Mouse (Mus musculus) gastrocnemius, adult 18-20 months (tissue): Measurements from ENCODE around the gene Olfr414. TPM values are rescaled to one million over a fixed set of nuclear protein-coding genes. Genes with fewer than 3 reads are reported as not detected.
A peak's percentile ranks its signal among the peaks of the same experiment; 100 is the strongest.

Experiments used
- DNase-seq: peaks from one replicate; pipeline ENCODE4 v3.0.0; 2021; ENCODE audit warnings: low spot score
- long read RNA-seq, 2 experiments: library from polyadenylated mRNA; stranded (forward); transcript quantifications; one replicate each; pipeline ENCODE4 v2.0.0; 2021
- total RNA-seq, 2 experiments: library from RNA; stranded (reverse); gene quantifications; 2 replicates each; pipeline ENCODE4 v1.2.3; 2021

Gene Olfr414
- not detected for total RNA-seq
- long read RNA-seq, experiment 1: 0 reads
- long read RNA-seq, experiment 2: 0 reads

DNA sequence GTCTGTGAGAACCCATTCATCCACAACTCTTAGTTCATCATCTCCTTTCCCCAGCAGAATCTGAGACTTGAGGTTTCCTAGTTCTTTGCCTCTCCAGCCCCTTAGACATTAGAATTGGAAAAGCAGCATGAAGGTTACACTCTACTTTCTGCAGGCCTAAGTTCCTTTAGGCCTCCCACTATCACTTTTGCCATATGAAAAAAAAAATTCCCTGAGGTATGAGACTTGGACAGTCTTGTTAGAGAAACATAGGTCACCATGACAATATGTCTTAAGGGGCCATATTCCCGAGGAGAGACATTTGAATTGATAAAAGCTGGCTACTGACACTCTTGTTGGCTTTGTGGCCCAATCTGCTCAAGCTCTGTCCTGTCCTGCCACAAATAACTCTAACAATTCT, at the start of gene Olfr414:
Olfr414 (plus strand) TSS at position 301 of the 400 bp plus-strand sequence.
- DNase-seq: no peak

DNA sequence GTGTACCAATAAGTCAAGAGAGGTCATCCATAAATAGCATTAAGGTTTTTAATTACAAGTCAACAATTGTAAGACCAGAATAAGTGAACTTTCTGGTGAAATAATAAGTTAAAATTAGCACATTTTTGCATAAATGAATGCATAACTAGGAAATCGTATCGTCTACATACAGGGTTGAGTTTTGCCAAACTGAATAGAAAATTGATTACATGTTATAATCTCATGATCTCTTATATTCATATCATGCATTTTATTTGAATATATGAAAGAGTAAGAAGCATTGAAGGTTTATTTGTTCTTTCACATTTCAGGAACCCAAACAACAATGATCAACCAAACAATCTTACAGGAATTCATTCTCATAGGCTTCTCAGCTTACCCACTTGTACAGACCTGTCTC, 33.1 kb upstream of the Olfr414 start, which contains the start of gene Olfr248:
Olfr248 (plus strand) TSS at position 301 of the 400 bp plus-strand sequence.
- DNase-seq: no peak

DNA sequence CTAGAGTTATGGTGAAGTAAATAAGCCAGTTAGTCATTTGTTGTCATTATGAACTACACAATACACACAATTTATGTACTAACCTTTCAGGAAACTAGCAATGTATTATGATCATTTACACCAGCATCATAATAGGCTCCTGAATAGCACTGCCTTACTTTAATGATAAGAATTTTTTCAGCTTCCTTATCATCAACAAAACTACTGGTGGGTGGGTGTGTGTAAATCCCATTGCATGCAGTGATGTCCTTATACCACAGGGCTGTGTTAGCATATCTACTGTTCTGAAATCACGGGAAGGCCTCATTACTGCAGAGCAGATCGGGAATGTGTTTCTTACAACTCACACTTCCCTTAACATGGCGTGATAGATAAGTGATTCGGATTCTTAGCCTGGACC, 905 bp upstream of the Olfr414 start:
- DNase-seq: no peak

DNA sequence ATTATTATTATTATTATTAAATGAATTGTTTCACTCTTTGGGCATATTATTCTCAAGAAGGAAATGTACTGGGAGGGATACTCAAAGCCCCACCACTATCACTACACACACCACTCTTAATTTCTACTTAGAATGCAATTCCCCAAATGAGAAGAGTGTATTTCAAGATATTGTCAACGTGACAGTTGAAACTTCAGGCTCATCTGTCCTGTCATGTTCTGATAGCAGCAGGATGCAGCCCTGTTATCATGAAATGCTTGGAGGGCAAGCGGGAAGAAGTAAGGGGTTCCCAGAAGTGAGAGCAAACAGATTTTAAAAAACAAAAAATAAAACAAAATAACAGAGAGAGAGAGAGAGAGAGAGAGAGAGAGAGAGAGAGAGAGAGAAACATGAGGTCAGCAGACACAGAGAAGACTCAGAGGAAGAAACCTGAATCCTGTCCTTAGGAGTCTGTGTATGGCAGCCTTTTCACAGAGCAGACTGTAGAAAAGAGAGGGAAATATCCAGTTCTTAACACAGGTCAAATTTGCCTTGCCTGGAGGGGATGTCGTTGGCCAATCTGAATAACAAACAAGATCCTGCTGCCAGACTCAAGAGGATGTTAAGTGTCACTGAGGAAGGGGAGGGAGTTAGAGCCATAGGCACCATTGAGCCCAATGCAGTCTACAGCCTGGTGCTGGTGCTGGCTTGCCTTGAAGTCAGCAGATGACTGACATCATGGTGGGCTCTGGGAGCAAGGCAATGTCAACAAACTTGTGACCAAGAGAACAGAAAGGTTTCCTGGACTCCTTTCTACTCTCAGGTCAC, 2.5 kb downstream of the Olfr414 start:
- no peak for DNase-seq

DNA sequence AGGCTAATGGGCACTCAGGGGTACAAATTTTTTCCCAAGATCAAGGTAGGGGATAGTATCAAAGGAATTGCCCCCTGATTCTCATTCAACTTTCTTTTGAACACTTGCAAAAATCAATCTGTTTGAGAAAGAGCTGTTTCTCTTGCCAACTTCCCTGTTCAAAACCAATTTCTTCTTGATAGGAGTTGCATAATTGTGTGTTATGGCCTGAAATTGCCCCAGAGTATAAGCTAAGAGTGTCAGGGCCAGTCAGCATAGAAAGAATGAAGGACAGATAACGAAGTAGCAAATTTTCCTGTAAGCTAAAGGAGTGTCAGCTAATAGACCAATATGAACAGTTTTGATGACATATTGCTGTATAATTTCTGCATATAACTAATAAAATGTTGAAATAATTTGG, 3.5 kb downstream of the Olfr414 start:
- no peak for DNase-seq

DNA sequence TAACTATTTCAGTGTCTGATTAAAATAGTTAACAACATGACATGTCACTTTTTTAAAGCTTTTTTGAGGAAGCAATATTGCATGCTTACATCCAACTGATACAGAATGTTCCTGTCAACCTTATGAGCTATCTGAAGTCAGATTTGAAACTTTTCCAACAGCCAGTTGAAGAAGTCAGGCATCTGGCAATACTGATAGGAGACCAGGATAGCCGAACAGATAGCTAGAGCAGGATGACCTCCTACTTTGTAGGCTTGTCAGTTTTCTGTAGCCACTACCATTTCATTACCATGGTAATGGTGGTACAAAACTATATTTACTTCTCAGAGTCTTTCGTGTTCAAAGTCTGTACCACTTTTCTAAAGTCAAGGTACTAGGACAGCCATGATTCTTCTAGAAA, 4.5 kb downstream of the Olfr414 start:
- DNase-seq: no peak

DNA sequence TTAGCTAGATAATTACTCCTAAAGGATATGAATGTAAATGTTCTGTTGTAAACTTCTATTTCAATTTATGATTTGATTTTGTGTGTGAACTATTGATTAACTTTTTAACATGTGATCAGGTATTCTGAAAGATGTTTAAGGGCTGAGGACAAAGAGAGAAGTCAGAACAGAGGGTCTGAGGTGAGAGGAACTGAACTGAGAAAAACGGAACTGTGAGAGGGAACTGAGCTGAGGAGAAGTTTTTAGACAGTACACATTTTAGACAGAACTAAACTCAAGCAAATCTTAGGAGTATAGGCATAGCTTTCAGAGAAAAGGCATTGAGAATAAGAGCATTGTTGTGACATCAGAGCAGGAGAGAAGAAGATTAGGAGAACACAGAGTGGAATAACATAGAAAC, 10.3 kb downstream of the Olfr414 start:
- DNase-seq: no peak

DNA sequence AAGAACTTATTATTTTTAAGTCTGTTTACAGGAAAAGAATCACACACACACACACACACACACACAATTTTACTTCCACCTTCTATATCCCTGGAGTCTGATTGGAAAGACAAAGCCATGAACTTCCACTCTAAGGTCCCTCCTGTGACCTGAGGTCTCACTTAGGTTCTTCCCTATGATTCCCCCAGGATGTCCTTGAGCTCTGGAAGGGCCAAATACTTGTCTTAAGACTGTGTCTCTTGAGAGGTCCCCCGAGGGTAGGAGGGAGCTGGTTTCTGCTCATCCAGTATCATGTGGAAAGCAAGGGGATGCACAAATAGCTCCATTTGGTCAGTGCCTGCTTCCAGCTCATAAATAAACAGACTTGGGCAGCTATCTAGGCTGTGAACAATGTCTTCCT, 17.9 kb downstream of the Olfr414 start, which contains the start of gene Olfr220:
Olfr220 (plus strand) TSS at position 301 of the 400 bp plus-strand sequence.
- no peak for DNase-seq

DNA sequence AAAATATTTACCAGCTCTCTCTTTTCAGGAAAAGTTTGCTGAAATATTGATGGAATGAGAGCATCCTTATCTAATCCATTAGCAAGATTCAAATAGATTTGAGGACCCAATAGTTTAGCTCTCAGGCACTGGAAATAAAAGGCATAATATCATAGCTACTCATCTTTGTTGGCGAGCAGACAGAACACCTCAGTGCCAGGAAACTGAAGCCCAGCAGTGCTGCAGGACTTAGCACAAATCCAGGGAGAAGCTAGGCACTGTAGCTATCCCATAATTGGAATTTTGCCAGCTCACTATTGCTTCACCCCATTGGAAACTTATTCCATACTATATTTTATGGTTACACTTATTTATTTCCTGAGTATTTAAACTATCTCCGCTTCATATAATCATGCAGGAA, 31.2 kb downstream of the Olfr414 start:
- no peak for DNase-seq

DNA sequence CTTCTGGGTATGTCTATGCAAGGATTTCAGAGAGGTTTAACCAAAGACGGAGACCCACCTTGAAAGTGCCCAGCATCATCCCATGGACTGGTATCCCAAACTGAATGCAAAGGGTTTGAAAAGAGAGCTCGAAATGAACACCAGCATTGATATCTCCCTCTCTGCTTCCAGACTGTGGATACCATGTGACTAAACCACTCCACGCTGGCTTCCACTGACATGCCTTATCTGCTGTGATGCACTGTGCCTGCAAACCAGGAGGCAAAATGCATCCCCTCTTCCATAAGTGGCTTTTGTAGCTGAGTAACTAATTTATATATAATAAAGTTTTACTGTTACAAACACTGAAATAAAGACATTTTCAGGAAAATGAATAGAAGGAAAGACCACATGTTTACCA, 41.5 kb downstream of the Olfr414 start:
- no peak for DNase-seq

DNA sequence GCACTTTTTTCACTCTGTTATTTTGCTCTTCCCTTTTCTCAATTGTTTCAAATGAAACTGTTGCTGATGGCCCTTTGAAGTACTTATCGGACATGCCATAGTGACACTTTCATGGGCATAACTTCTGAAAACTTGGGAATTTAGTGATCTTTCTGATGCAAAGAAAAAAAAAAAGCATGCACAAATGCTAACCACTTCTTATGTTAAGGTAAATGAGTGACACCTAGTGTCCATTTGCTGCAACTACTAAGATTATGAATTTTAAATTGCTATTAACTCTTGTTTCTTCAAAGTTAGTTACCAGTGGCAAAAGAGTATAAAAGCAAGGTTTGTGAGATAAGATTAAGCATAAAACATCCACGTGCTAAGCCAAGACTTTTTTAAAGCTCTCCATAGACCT, 42.4 kb downstream of the Olfr414 start:
- no peak for DNase-seq

DNA sequence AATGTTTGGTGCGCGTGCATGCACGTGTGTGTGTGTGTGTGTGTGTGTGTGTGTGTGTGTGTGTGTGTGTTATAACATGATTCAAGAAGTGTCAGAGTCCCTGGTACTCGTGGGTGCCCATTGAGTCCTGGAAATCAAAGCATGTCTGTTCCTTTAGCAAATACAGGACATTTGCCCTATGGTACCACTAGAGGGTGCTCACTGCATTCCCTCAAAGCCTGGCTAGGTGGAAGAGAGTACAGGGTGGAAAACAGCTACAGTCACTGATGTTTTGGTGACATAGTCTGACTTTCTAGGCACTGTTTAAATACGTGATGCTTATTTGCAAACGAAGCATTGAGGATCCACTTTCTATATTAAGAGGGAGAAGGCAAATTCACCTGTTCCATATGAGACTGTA, 45.9 kb downstream of the Olfr414 start:
- DNase-seq: peak; percentile 11

DNA sequence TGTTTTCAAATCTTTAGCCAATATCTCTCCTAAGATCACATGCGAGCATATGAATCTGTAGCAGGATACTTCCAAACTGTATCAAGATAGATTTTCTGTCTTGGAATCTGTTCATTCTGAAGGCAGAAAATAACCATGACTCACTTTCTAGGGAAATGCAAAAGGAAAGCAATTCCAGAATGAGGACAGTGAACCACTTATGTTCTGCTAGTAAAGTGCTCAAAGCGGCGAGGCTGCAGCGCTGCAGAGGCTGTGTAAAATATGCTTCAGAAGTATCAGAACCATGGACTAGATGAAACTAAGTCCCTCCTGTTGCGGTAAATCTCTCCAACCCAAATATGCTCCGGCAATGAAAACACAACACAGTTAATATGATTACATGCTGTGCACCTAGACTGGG, 58.7 kb downstream of the Olfr414 start:
- no peak for DNase-seq

Other genes with a start within 250 kb of the Olfr414 start
- not detected for gene Olfr419, start 172.0 kb upstream of the Olfr414 start, total RNA-seq
- not detected for gene Mptx1, start 93.5 kb upstream of the Olfr414 start, total RNA-seq
- gene Olfr417, start 58.9 kb upstream of the Olfr414 start, total RNA-seq: not detected
- not detected for gene Olfr248, start 33.0 kb upstream of the Olfr414 start, total RNA-seq
- not detected for gene Olfr220, start 18.0 kb downstream of the Olfr414 start, total RNA-seq
- under 1 TPM; 0.14 to 0.19 TPM for gene Fmn2, start 77.8 kb downstream of the Olfr414 start, total RNA-seq